Mouse (Mus musculus): Measurements from ENCODE around the gene Dcaf10. TPM values are rescaled to one million over a fixed set of nuclear protein-coding genes. Genes with fewer than 3 reads are reported as not detected.
"Not testable (repeated sequence)": the region's sequence is repeated elsewhere in the genome, so short reads cannot be mapped to it uniquely, and the experiment has no call there.

The Dcaf10 gene
- total RNA-seq, 2 experiments from 2014 or later, result 18.0 to 18.8 TPM

DNA sequence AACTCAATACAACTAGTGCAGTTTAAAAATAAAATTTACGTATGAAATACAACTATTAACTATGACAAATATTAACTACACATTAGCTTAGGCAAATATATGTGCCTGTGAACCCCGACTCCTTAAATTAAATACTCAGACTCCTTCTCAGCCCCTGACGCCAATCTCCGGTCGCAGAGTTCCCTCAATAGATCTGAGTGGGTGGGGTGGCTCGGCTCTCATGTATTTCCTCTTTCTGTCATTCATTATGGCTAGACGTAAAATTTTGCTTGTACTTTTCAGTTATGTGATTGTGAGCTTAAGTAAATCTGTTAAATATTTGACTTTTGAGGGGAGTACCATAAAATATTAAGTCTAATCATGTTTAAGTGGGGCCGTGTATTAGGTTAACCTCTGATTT lies 51.1 kb downstream of the Dcaf10 start:
- no peak for DNase-seq (ENCODE audit: low spot score in 2 of 2)

DNA sequence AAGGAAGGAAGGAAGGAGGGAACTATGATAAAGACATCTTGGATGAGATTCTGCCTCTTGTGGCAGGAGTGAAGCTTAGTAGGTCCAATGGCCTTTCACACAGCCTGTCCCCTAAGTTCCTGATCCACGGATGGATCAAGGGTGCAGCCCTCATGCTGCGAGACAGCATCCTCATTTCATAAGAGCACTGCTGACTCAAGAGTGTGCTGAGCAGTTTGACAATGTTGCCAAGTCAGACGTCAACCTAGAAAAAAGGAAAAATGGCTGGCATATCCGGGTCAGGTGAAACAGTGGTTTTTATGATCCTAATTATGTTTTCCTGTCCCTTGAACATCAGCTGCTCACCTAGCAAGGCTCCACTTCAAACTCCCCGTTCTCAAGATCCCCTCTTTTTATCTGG lies 51.8 kb downstream of the Dcaf10 start:
- no peak for DNase-seq (ENCODE audit: low spot score in 2 of 2)

DNA sequence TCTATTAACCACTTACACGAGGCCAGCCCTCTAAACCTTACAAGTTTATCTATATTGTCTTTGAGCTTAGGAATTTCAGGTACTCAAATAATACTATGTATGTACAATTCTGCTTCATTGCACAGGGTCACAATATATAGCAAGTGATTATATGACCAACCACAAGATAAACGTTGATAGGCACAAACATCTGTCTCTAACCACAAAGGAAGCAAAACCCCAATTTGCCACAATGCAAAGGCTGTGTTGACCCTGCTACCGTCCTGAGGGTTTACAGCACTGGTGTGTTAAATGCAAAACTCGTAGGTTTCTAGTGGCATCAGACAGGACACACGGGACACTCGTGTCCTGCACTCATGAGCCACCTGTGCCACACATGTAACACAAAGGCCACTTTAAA lies 54.3 kb downstream of the Dcaf10 start:
- not testable (repeated sequence) for DNase-seq (ENCODE audit: low spot score in 2 of 2)

DNA sequence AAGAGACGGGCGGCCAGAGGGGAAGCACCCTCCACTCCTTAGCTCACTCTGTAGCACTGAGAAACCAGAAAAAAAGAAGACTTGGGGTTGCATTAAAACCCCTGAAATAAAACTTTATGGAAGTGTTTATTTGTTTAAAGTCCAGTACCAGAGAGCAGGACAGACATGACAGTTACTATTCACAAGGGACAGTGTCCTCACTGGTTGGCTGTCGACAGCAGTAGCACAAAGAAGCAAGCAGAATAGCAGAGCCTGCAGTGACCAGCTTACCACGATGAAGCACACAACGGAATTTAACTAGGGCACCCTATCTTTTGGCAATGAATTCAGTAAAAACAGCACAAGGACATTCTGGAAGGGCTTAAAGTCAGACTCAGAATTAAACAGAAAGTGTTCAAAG lies 56.4 kb downstream of the Dcaf10 start:
- DNase-seq (ENCODE audit: low spot score in 2 of 2), result not testable (repeated sequence)

DNA sequence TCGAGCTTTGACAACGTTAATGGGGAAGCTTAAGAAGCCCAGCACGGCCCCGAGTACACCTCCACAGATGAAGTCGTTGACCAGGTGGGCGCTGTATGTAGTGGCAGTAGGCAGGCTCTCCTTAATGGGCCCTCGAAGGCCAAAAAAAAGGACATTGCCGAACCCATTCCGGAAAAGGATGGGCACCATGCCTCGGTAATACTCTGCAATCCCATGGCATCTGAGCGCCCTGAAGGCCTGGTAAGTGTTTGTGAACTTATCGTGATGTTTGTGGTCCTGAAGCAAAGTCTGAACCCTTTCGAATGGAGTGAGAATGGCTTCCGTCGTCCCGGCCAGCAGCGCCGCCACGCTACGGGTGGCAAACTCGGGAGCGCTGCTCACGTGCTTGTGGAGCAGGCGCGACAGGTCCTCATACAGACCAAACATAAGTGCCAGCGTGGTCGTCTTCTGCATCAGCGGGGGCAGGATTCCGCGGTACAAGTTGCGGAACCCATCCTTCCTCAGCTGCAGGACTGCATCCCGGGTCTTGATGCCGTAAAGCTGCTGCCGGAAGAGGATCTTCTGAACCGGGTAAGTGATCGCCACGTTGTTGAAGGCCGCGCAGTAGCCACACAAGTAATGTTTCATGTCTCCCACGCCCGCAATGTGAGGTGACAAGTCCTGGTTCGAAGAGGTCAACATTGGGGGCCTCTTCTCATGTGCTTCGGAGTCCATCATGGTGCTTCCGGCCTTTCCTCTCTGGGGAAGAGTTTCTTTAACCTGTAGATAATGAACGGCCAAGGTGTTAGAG lies 57.7 kb downstream of the Dcaf10 start:
- DNase-seq (ENCODE audit: low spot score in 2 of 2), result no peak

DNA sequence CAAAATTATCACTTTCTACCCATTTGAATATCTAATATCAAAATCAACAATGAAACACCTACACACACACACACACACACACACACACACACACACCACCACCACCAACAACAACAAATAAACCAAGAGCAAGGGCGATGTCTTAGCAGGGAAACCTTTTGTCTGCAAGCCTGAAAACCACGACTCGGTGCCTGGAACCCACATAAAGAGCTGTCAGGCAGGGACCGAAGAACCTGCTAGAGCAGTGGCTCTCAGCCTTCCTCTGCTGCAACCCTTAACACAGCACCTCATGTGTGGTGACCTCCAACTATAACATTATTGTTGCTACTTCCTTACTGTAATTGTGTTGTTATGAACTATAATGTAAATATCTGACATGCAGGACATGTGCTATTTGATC lies 60.4 kb downstream of the Dcaf10 start:
- no peak for DNase-seq (ENCODE audit: low spot score in 2 of 2)

DNA sequence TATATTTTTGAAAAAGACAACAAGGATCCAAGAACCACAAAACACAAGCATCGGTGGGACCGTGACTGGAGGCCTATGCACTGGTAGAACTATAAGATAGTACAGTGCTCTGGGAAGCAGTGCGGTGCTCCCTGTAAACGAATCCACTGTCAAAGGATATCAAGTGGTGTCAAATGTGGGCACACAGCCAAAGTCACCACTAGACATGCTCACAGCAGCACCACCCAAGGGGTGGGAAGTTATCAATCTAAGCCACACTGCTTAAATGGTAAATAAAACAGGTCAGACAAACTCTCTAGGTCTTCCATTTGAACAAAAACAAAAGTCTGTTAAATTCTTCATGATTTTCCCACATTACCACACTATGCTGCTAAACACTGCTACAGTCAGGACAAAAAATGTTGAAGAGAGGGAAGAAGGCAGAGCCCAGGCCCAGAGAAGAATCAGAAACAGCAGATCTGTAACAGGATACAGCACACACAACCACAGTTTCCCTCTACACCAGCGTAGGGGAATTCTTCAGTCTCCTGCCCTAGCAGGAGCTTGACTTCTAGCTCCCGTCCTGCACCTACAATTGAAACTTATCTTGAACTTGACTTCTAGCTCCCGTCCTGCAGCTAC lies 61.1 kb downstream of the Dcaf10 start:
- DNase-seq (ENCODE audit: low spot score in 2 of 2), result no peak

DNA sequence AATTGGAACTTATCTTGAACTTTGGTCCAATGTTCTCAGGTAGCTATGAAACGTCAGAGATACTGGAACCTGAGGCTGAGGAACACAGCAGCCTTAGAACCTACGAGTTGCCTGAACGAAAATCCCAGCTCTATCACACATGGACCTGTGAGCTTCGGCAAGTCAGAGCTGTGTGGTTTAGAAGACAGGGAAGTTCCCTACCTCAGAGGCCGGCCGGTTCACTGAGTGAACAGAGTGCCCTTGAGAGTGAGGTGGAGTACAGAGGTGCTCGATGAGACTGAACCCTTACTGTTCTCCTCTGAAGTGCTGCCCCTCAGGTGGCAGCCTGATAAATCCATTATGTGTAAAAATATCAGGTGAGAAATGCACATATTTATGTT lies 61.6 kb downstream of the Dcaf10 start:
- no peak for DNase-seq (ENCODE audit: low spot score in 2 of 2)

DNA sequence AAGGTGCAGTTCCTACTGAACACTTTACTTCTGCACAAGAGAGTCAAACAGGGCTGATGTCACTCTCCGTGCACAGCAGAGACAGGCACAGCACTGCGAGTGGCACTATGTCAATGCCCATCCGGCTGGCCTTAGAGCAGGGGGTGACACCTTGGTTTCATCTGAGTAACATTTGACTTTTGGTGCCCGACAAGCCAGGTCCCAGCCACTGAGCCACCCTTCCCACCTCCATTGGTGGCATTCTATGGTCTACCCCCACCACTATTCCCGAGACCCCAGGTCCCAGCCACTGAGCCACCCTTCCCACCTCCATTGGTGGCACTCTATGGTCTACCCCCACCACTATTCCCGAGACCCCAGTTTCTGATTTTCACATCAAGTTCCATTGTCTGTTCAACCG lies 62.2 kb downstream of the Dcaf10 start:
- DNase-seq (ENCODE audit: low spot score in 2 of 2), result no peak

DNA sequence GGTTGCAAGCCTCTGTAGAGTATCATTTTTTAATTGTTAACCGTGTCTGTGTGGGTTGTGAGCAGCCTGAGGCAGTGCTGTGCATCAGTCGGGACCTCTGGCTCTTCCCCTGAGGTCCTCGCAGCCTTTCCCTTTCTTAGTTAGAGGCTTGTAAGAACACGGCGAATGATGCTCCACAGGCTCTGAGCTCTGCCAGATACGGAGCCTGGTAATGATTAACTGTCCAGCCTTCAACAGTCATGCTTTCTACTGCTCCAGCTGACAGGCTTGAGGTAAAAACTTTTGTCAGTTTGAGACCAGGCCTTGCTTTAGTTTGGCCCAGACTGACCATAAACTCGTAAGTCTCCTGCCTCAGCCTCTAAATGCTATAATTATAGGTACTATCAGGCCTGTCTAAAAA lies 63.4 kb downstream of the Dcaf10 start:
- no peak for DNase-seq (ENCODE audit: low spot score in 2 of 2)

DNA sequence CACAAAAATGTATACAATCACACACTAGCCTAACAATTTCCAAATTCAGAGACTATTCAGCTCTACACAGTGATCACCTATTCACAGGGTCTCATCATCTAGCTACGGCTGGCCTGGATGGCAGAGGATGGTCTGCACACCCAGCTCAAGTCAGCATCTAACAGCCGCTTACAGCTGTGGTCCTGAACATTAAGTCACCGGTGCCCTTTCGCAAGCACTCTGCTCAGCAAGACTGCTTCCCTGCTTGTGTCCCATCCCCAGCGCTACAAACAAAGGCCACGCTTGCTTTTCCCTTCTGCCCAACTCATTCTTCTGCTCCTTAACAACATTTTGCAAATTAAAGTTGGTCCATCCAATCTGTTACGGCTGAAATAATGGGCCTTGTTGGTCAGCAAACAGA lies 64.5 kb downstream of the Dcaf10 start:
- DNase-seq (ENCODE audit: low spot score in 2 of 2), result no peak

DNA sequence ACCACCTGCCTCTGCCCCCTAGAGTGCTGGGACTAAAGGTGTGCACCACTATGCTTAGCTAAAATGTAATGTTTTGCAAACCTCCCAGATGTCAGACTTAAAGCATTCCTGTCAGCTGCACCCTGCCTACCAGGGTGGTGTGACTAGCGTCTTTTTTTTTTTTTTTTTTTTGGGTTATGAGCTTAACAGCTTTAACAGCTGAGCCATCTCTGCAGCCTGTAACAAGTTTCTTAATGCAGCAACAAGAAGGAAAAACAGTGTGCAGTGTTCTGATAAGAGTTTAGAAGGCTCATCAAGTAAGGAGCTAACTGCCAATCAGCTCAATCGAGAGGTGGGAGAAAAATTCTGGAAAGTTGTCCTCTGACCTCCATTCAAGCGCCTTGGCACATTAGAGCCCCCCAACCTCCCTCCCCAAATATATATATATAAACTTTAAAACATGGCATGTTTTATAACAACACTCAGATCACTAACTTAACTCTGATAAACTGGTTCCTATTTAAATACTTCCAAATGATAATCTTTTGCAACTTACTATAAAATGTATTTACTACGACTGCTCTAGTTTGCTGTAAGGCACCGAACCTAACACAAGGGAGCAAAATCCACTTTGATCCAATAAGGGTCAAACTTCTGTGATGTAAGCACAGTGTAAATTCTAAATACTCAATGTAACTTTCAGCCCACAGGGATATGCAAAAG lies 65.3 kb downstream of the Dcaf10 start:
- no peak for DNase-seq (ENCODE audit: low spot score in 2 of 2)

DNA sequence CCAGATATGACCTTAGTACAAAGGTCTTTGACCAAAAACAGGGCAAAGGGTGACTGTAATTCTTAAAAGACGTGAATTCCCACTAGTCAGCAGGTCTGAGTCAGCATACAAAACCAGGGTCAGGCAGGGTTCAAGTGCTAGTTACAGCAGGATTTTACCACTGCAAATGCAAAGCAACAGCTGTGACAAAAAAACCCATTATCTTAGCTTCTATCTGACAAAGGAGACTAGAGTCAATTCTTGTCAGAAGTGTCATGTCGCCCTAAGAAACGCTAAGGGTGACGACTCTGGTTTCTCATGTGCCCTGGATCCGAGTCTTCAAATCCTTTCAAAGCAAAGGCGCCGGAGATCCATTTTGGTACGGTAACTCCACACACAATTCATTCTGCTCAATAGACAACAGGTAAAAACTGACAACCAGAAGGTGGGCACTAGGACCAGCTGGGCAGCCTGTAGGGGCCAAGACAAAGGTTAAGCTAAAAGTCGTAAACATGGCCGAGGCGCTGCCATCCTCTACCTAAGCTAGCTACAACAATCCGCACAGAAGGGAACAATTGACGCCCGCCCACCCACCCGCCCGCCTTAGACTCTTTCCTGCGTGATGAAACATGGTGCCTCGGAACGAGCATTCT lies 65.9 kb downstream of the Dcaf10 start:
- DNase-seq (ENCODE audit: low spot score in 2 of 2), result no peak

DNA sequence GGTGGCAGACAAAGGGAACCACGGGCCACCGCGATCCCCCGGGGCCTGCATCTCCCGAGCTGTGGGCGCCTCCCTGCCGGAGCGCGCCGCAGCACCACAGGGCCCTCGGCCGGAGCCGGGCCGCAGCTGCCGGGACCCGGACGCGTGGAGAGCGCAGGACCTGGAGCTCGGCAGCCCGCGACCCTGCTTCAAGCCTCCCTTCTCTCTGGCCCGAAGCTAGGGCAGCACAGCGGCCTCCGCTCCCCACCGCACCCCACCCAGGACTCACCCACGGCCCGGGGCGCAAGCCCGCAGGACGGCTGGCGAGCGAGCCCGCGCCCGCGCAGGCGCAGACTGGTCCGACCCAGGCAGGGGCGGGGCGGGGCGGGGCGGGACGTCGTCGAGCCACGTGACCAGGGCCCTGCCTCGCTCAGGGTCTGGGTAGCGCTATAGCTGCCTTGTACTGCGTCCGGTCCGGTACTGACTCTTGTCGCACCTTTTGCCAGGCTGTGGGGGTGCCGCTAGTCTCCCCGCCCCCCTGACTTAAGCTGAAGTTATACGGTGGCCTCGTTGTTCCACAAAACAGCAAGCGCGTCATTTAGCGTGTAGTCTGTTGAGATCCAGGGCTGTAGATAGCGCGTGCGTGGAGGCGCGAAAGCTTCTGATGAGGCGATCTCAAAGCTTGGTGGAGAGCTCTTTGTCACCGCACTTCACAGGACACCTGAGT lies 66.7 kb downstream of the Dcaf10 start, which contains the start of gene Slc25a51:
Gene Slc25a51, minus strand, starts transcription at position 340 of the 706 bp plus-strand sequence.
- DNase-seq (ENCODE audit: low spot score in 2 of 2), result peak; percentile 69 to 81

DNA sequence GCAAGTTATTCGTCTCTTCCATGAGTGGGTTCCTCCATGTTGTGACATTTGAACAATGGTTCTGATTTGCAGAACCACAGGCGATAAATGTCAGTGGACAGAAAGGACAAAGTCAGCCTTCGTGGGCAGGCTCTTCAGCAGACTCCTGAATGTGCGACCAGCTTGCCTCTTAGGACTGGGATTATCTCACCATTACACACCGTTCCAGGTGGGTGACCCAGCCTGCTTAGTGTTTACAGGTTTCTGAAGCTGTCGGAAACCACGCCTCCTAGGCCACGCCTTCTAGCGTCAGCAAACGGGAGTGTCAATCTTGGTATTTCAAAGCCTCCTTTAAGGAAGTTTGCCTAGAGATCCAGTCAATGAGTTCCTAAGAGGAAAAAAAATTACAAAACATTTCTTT lies 67.4 kb downstream of the Dcaf10 start:
- DNase-seq (ENCODE audit: low spot score in 2 of 2), result peak; percentile 40 to 44

DNA sequence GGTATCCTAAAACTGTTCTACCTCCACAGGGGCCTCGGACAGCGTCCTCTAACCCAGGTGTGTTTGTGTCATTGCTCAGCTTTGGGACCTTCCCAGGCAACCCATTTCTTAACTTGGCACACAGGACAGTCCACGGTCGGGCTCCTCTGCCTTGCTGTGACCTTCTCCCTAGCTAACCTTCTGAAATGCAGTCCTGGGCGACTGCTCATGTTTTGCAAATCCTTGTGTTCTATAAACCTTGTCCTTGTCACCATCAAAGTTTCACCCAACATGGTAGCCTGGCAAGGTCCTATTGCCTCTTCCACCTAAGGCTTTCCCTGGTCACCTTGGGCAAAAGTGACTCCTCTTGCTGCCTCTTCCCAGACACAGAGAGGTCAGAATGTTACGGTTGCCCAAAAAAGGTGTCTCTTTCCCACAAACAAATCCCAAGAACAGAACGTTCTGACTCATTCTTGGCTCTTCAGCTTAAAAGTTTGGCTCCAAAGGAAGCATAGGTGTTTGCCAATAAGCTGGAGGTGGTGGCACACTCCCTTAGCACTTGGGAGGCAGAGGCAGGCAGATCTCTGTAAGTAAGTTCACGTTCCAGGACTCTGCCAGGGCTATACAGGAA lies 69.4 kb downstream of the Dcaf10 start:
- DNase-seq (ENCODE audit: low spot score in 2 of 2), result no peak

DNA sequence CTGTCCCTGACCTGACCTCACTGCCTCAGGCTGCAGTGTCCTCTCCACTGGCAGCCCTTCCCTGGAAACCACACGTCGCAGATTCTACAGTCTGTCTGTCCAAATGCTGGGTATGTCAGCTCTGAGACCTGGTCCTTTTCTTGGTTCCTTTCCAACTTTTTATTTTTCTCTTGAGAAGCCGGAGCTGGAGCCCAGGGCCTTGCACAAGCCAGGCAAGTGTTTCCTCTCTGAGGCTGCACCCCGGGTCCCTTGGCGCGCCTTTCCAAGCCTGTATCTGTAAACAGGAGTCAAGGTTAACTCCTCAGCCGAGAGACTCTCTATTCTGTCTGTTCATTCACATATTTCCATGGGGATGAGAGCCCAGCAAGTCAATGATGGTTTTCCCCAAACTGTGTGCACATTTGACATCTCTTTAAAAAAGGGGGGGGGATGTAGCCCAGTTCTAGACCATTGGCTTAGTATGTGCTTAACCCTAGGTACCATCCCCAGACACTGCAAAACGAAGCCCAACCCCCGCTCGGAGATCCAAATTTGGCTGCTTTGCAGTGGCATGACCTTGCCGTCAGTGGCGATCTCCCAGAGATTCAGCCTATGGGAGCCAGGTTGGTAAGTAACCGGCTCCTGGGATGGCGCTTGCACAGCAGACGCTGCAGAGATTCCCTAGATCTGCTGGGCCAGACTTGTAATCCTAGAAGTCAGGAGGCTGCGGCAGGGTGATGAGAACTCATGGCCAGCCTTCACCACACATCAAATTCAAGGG lies 70.7 kb downstream of the Dcaf10 start:
- DNase-seq (ENCODE audit: low spot score in 2 of 2), result no peak

DNA sequence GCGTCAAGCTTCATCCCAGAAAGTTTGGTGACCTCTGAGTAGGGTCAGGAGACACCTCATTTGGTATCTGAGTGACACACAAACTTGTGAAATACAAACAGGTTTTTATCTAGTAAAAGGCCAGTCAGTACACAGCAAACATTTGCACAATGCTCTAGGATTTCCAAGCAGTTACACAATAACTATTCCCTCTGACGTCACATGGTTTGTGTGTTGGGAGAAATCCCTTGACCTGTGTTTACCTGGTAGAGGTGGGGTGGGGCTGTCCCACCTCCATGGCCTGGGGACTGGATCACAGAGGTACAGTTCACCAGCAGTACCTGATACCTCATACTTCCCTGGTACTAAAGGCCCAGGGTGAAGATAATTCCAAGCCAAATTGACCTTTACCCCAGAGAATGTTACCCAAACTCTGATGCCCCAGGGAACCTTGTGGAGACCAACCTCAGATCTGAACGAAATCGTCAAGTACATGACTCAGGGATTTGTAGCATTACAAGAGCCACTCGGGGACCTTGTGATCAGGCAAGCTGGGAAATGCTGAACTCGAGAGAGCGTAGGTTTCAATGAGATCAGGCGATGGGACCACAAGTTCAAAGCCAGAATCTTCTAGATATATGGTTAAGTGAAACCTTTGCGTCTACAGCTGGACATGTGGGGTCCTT lies 71.9 kb downstream of the Dcaf10 start:
- DNase-seq (ENCODE audit: low spot score in 2 of 2), result no peak

DNA sequence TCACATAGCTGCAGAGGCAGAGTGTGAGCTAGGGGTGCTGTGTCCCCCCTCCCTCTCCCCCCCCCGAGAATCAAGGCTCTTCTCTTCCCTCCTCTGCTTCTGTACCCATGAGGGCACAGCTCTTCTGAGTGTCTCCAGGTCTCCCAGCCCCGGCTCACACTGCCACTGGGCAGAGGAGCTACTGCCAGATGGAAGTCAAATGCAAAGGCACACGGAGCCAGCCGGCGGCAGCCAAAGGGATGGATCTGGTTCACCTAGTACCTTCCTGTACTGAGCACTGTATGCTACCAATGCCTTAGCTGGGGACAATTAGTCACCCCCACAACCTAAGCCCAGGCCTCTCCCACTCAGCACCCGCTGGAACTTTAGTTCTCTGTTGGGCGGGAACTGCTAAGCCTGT lies 74.4 kb downstream of the Dcaf10 start:
- DNase-seq (ENCODE audit: low spot score in 2 of 2), result no peak

Measured in left cerebral cortex, adult 18-20 months (tissue).